Mouse (Mus musculus): Measurements from ENCODE around the gene Ces1d.

The Ces1d gene

GRCm38 (mm10) chr8:93140696-93141095 is 56.9 kb downstream of the Ces1d start:
- no peak for DNase-seq (ENCODE audit: low read depth, low spot score)

- no peak for DNase-seq (ENCODE audit: low read depth, low spot score)
Measured at GRCm38 (mm10) chr8:93132196-93132595, 65.4 kb downstream of the Ces1d start.

GRCm38 (mm10) chr8:93131233-93131980 is 66.2 kb downstream of the Ces1d start, which contains the start of gene Ces1c:
Ces1c (minus strand) TSS chr8:93131283.
- DNase-seq (ENCODE audit: low read depth, low spot score): no peak

- DNase-seq (ENCODE audit: low read depth, low spot score): no peak
Measured at GRCm38 (mm10) chr8:93126476-93126875, 71.2 kb downstream of the Ces1d start.

GRCm38 (mm10) chr8:93122005-93122404 is 75.6 kb downstream of the Ces1d start:
- no peak for DNase-seq (ENCODE audit: low read depth, low spot score)
